Mouse (Mus musculus) ES-Bruce4 (cell line): ENCODE measurements at regions not wholly inside any gene's neighbourhood (a gene's known extent, or its start where the extent isn't known, plus 50 kb on each side); places are given as distances from the start of the nearest gene placed in this dataset.

Source experiments
- CTCF ChIP-seq: IDR thresholded peaks from one replicate; pipeline ENCODE4 v1.8.1; 2011; ENCODE audit warnings: low read depth, low read length
- EP300 ChIP-seq: IDR thresholded peaks from 2 replicates; pipeline ENCODE4 v1.6.1; 2011; ENCODE audit warnings: low read depth, low read length; ENCODE audit not compliant: insufficient read depth
- POLR2A ChIP-seq: IDR thresholded peaks from one replicate; pipeline ENCODE4 v1.8.1; 2011; ENCODE audit warnings: low read length; ENCODE audit not compliant: insufficient read depth

GRCm38 (mm10) chr12:92156726-92157125, 307.8 kb upstream of the Sel1l start:
- TF ChIP-seq CTCF (no peak), EP300 (no peak), POLR2A (no peak)
